Mouse (Mus musculus) forebrain, embryonic 13.5 days (tissue): ENCODE results near the gene Magel2. TPM values are rescaled to one million over a fixed set of nuclear protein-coding genes. Genes with fewer than 3 reads are reported as not detected.

Source experiments
- ATAC-seq: fragments of 200-750 bp; cut with Nextera tagmentation; 2 replicates; pipeline ENCODE4 v1.8.0; 2017
- H3K27ac ChIP-seq: fragments of 300-500 bp; sonication (generic); 2 replicates; pipeline ENCODE4 v1.5.1; 2015; ENCODE audit warnings: inconsistent platforms, mild to moderate bottlenecking, moderate library complexity
- H3K27me3 ChIP-seq: fragments of 300-500 bp; sonication (generic); 2 replicates; pipeline ENCODE4 v1.6.1; 2015; ENCODE audit warnings: mild to moderate bottlenecking, inconsistent platforms
- H3K36me3 ChIP-seq: fragments of 300-500 bp; sonication (generic); 2 replicates; pipeline ENCODE4 v1.6.1; 2015; ENCODE audit warnings: mild to moderate bottlenecking, inconsistent platforms; ENCODE audit not compliant: poor library complexity, severe bottlenecking
- H3K4me1 ChIP-seq: fragments of 300-500 bp; sonication (generic); 2 replicates; pipeline ENCODE4 v1.6.1; 2015; ENCODE audit warnings: inconsistent platforms
- H3K4me2 ChIP-seq: fragments of 300-500 bp; sonication (generic); 2 replicates; pipeline ENCODE4 v1.6.1; 2015; ENCODE audit warnings: inconsistent platforms, mild to moderate bottlenecking, moderate library complexity
- H3K4me3 ChIP-seq: fragments of 300-500 bp; sonication (generic); 2 replicates; pipeline ENCODE4 v1.5.1; 2015; ENCODE audit warnings: mild to moderate bottlenecking, inconsistent platforms
- H3K9ac ChIP-seq: fragments of 300-500 bp; sonication (generic); 2 replicates; pipeline ENCODE4 v1.6.1; 2015; ENCODE audit warnings: mild to moderate bottlenecking, inconsistent platforms
- H3K9me3 ChIP-seq: fragments of 300-500 bp; sonication (generic); replicated peaks from 2 replicates; pipeline ENCODE4 v1.6.1; 2016; ENCODE audit warnings: inconsistent platforms
- WGBS: fragments of 180-500 bp; shearing (Covaris S2); methylation state at CpG from one replicate; pipeline ENCODE4 v1.1.7; 2015; 5-methylcytosine and 5-hydroxymethylcytosine counted together
- polyA plus RNA-seq: library from polyadenylated mRNA; unstranded; fragments of >200 nt; fragmentation: Nextera tagmentation; extraction: Ambion mirVana; gene quantifications from 2 replicates; pipeline ENCODE4 v1.2.1, GENCODE M21; 2015

Magel2 gene
- 16.6 and 22.1 TPM in 2 replicates for polyA plus RNA-seq

DNA sequence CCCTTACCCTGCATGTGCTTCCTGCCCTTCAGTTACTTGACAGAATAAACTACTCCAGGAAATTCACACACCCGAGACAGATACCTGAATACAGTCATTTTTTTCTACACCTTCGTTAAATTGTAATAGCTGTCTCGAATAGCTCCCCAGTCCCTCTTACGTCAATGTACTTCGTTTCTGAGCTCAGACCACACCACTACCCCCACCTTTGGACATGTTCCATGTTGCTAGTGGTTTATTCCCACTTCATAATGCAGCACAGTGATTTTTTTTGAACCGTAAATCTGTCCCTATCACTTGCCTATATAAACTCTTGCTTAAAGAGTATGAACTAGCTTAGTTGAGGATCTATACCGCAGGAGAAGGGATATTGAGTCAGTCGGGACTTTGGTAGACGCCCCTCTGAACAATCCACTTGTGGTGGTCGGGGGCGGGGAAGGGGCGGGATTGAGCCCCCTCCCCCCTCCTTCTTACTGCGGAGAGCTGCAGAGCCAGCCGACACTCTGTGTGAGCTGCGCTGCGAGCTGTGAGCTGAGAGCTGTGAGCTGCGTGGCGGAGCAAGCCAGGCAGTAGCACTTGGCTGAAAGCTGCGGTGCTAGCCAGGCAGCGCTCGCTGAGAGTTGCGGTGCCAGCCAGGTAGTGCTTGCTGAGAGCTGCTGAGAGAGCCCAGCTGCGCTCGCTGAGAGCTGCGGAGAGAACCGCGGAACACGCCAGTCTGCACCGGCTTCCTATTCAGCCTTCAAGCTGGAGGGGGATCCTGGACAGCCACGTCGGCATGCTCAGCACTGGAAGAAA lies at the start of gene Magel2:
Gene Magel2 (plus strand): TSS at position 501 of the 795 bp plus-strand sequence.
- Histone ChIP-seq H3K4me3 (peak within 1 kb of the TSS; percentile 55), H3K9me3 (peaks cover 39% of the 10 kb centered on the region), H3K36me3 (peaks cover 9% of the 10 kb centered on the region; the same call in 1 of the 2 replicates), H3K27me3 (no peaks in the 10 kb centered on the region), H3K9ac (peak within 1 kb of the TSS; percentile 72), H3K4me2 (peak within 1 kb of the TSS; percentile 69), H3K4me1 (0 out of 2 replicates have a peak, but pooled peaks cover 10% of the 10 kb centered on the region), H3K27ac (peak within 1 kb of the TSS; percentile 79)
- peak; percentile 96 for ATAC-seq
- WGBS: 27% methylated on average over 31 of the region's 31 CpGs

DNA sequence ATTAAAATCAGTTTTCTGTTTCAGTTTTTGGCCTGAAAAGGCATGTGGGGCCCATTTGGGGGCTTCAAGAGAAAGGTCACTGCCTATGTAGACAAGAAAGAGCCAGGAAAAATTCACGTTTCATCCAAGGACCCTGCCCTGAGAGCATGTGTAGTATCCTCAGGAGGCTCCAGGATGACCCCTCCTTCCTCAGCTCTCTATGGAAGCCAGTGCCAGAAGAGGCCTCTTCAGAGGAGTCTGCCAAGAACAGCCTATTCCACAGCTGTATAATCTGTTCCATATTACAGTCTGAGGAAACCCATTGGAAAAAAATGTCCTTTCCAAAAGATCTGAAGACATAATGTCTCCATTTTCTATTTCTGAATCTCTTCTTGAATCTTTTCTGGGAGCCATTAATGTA lies 31.4 kb upstream of the Magel2 start:
- peaks cover 10% of the 10 kb centered on the region for H3K9me3 ChIP-seq
- H3K9ac ChIP-seq: no peak overlapping the region
- WGBS: 41% methylated on average over 1 of the region's 1 CpGs
- ATAC-seq: no peak
- peaks cover 11% of the 10 kb centered on the region; the same call in 1 of the 2 replicates for H3K4me1 ChIP-seq
- no peaks in the 10 kb centered on the region for H3K27me3 ChIP-seq
- no peak overlapping the region for H3K27ac ChIP-seq
- H3K4me3 ChIP-seq: no peak overlapping the region
- H3K36me3 ChIP-seq: no peaks in the 10 kb centered on the region
- H3K4me2 ChIP-seq: no peak overlapping the region

DNA sequence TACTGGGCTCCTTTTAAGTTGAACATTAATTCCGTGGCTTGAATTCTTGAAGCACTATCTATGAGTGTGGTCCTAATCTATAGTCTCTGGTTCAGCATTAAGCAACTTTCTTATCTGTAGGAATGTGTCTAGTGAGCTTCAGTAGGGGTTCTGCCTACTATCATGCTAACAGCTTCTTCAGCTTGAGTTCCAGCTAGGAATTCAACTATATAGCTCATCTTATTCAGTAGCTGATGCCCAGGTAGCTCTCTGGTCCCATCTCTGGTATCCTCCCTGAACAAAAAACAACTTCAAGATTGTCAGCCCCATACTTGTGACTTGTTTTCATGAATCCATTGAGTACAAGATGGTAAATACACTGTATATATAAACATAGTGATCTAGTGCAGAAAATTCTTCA lies 30.5 kb upstream of the Magel2 start, which contains the start of gene Ndn:
Gene Ndn (plus strand): TSS at position 301 of the 400 bp plus-strand sequence.
- peaks cover 14% of the 10 kb centered on the region; the same call in 1 of the 2 replicates for H3K4me1 ChIP-seq
- H3K4me3 ChIP-seq: no peak within 1 kb of the TSS
- peaks cover 10% of the 10 kb centered on the region for H3K9me3 ChIP-seq
- H3K4me2 ChIP-seq: no peak within 1 kb of the TSS
- H3K36me3 ChIP-seq: no peaks in the 10 kb centered on the region
- no peak for ATAC-seq
- WGBS: 59% methylated on average over 1 of the region's 1 CpGs
- H3K9ac ChIP-seq: no peak within 1 kb of the TSS
- H3K27me3 ChIP-seq: no peaks in the 10 kb centered on the region
- no peak within 1 kb of the TSS for H3K27ac ChIP-seq

DNA sequence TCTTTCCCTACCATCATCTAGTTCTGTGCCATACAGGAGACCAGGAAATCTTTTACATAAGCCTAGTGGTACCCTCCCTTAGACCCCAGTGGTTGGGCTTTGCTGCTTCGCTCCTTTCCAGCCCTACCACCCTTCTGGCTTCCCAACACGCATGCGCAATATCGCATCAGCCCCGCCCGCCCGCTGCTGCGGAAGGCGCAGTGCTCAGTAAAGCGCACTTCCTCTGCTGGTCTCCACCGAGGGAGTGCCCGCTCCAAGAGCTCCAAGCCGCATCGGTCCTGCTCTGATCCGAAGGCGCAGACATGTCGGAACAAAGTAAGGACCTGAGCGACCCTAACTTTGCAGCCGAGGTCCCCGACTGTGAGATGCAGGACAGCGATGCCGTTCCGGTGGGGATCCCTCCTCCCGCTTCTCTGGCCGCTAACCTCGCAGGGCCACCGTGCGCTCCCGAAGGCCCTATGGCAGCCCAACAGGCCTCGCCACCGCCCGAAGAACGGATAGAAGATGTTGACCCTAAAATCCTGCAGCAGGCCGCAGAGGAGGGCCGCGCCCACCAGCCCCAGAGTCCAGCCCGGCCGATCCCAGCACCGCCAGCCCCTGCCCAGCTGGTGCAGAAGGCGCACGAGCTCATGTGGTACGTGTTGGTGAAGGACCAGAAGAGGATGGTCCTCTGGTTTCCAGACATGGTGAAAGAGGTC lies 28.6 kb upstream of the Magel2 start:
- Histone ChIP-seq H3K9me3 (peaks cover 10% of the 10 kb centered on the region), H3K27me3 (no peaks in the 10 kb centered on the region), H3K4me1 (peaks cover 14% of the 10 kb centered on the region; the same call in 1 of the 2 replicates), H3K27ac (peak overlapping the region; percentile 75), H3K4me3 (peak overlapping the region; percentile 61), H3K36me3 (no peaks in the 10 kb centered on the region), H3K9ac (peak overlapping the region; percentile 81), H3K4me2 (peak overlapping the region; percentile 72)
- ATAC-seq: peak; percentile 98
- 16% methylated on average over 42 of the region's 42 CpGs for WGBS

DNA sequence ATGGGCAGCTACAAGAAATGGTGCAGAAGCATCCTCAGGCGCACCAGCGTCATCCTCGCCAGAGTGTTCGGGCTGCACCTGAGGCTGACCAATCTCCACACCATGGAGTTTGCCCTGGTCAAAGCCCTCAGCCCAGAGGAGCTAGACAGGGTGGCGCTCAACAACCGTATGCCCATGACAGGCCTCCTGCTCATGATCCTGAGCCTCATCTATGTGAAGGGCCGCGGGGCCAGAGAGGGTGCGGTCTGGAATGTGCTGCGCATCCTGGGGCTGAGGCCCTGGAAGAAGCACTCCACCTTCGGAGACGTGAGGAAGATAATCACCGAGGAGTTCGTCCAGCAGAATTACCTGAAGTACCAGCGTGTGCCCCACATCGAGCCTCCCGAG lies 28.0 kb upstream of the Magel2 start:
- H3K27ac ChIP-seq: peak overlapping the region; percentile 75
- H3K4me3 ChIP-seq: peak overlapping the region; percentile 61
- H3K4me2 ChIP-seq: peak overlapping the region; percentile 72
- H3K36me3 ChIP-seq: no peaks in the 10 kb centered on the region
- 35% methylated on average over 17 of the region's 17 CpGs for WGBS
- peak overlapping the region; percentile 81 for H3K9ac ChIP-seq
- H3K9me3 ChIP-seq: peaks cover 10% of the 10 kb centered on the region
- peaks cover 14% of the 10 kb centered on the region; the same call in 1 of the 2 replicates for H3K4me1 ChIP-seq
- no peaks in the 10 kb centered on the region for H3K27me3 ChIP-seq
- ATAC-seq: peak; percentile 42

DNA sequence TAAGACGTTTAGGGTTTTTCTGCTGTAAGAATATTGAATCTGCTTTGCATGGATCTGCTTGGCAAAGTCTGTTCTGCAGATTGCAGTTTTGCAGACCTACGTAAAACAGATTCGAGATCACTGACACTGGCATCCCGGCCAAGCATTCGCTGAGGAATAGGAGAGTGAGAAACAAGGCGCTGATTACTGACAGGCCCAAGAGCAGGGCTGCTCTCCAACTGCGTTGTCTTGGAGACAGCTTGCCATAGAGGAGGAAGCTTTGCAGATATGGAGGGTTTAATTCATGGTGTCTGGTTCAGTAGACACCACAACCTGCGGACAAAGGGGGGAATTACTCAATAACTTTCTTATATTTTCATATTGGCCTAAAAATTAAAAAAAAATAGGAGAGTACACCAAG lies 25.5 kb upstream of the Magel2 start:
- 49% methylated on average over 8 of the region's 8 CpGs for WGBS
- Histone ChIP-seq H3K9me3 (peaks cover 10% of the 10 kb centered on the region), H3K4me1 (peaks cover 14% of the 10 kb centered on the region; the same call in 1 of the 2 replicates), H3K9ac (no peak overlapping the region), H3K4me2 (0 out of 2 replicates have a peak overlapping the region, but pooled peaks have one; percentile 22), H3K27me3 (no peaks in the 10 kb centered on the region), H3K27ac (no peak overlapping the region), H3K36me3 (no peaks in the 10 kb centered on the region), H3K4me3 (no peak overlapping the region)
- ATAC-seq: no peak

DNA sequence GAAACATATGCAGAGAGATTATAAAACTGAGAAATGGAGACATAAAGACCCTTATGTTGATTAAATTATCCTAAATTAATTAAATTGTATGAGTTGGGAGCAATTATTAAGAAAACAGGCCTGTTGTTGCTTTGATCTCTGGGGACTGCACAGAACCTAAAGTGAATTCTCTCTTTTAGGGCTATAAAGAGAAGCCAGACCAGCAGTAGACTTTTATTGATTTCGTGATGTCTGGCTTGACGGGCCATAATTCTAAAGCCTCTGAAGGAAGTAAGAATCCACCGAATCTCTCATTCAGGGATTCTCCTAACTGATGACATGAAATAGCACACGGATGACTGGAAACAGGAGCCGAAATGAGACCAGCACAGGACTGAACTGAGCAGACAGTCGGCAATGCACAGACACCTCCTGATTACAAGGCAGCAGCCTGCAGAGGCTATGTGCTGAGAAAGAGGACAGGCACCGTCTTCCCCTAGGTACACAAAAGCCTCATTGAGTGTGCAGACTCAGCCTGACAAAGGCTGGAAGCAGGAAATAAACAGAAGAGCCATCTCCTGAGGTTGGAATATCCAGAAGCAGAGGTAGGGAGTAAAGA lies 11.7 kb upstream of the Magel2 start:
- H3K4me1 ChIP-seq: no peaks in the 10 kb centered on the region
- H3K9me3 ChIP-seq: no peaks in the 10 kb centered on the region
- 64% methylated on average over 7 of the region's 7 CpGs for WGBS
- ATAC-seq: peak; percentile 55; the same call in 1 of the 2 replicates
- no peak overlapping the region for H3K4me3 ChIP-seq
- no peaks in the 10 kb centered on the region for H3K27me3 ChIP-seq
- H3K36me3 ChIP-seq: no peaks in the 10 kb centered on the region
- H3K27ac ChIP-seq: peak overlapping the region; percentile 68
- H3K4me2 ChIP-seq: no peak overlapping the region
- peak overlapping the region; percentile 5; the same call in 1 of the 2 replicates for H3K9ac ChIP-seq

DNA sequence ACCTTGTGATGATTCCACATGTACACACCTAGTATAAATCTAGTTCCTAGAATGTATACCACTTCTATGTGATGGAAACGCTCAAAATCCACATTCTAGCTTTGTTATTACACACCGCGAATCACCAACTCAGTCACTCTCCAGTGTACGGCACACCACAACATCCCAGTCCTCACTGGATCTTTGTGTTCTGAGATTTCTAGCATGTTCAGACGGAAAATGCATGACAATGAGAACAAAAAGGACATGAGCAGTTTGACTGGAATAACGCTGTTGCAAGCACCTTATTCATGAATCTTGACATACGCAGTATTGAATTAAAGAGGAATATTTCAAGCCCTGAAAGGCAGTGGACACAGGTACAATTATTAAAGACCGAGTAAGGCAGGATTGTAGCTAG lies 10.1 kb upstream of the Magel2 start:
- WGBS: 66% methylated on average over 8 of the region's 8 CpGs
- Histone ChIP-seq H3K9ac (no peak overlapping the region), H3K36me3 (no peaks in the 10 kb centered on the region), H3K4me3 (no peak overlapping the region), H3K27ac (peak overlapping the region; percentile 49), H3K27me3 (no peaks in the 10 kb centered on the region), H3K4me2 (no peak overlapping the region), H3K9me3 (no peaks in the 10 kb centered on the region), H3K4me1 (no peaks in the 10 kb centered on the region)
- no peak for ATAC-seq

DNA sequence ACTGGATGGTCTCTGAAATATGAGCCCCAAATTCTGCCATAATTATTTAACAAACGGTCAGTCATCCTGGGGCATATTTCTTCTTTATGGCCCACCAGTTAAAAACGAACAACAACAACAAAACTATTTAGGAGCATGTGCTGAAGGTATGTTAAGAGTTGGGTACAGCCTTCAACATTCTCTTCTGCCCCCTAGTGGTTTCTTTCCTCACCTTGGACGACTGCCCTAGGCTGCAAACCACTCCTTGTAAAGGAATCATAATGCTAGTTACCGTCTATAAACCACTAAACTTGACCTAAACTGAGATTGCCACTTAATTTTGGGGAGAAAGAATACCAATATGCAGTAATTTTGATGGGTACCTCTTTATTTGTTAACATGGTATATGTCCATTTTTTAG lies 1.2 kb upstream of the Magel2 start:
- no peaks in the 10 kb centered on the region for H3K27me3 ChIP-seq
- WGBS: 35% methylated on average over 4 of the region's 4 CpGs
- no peak overlapping the region for H3K4me3 ChIP-seq
- peaks cover 35% of the 10 kb centered on the region for H3K9me3 ChIP-seq
- no peak for ATAC-seq
- H3K27ac ChIP-seq: no peak overlapping the region
- H3K4me1 ChIP-seq: 0 out of 2 replicates have a peak, but pooled peaks cover 10% of the 10 kb centered on the region
- no peak overlapping the region for H3K9ac ChIP-seq
- H3K4me2 ChIP-seq: no peak overlapping the region
- peaks cover 9% of the 10 kb centered on the region; the same call in 1 of the 2 replicates for H3K36me3 ChIP-seq

DNA sequence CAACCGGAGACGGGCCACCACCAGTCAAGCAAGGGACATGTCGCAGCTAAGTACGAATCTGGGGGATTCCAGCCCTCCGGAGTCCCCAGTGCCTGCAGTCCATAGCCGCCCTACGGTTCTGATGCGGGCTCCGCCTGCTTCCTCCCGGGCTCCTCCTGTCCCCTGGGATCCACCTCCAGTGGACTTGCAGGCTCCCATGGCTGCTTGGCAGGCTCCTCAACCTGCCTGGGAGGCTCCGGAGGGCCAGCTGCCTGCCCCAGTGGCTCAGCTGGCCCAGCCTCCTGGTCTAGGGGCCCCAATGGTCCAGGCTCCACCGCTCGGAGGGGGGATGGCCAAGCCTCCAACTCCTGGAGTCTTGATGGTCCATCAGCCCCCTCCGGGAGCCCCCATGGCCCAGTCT lies 503 bp downstream of the Magel2 start:
- peak; percentile 52 for ATAC-seq
- 33% methylated on average over 14 of the region's 14 CpGs for WGBS
- H3K36me3 ChIP-seq: peaks cover 9% of the 10 kb centered on the region; the same call in 1 of the 2 replicates

DNA sequence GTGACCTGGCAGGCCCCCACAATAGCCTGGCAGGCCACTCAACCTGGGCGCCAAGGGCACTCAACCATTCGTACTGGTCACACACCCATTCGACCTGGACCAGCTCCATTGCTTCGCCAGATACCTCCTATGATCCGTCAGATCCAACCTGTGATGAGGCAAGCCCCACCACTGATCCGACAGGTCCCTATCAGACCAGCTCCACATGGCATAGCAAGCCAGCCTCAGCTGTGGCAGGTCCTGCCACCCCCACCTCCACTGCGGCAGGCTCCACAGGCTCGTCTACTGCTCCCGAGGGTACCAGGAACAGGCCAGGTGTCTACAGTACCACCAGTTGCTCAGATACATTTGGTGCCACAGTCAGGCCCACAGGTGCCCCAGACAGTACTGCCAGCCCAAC lies 1.7 kb downstream of the Magel2 start:
- peak overlapping the region; percentile 55 for H3K4me3 ChIP-seq
- H3K9me3 ChIP-seq: peaks cover 39% of the 10 kb centered on the region
- WGBS: 90% methylated on average over 9 of the region's 9 CpGs
- H3K27me3 ChIP-seq: no peaks in the 10 kb centered on the region
- H3K36me3 ChIP-seq: peaks cover 9% of the 10 kb centered on the region; the same call in 1 of the 2 replicates
- no peak overlapping the region for H3K27ac ChIP-seq
- peak overlapping the region; percentile 72 for H3K9ac ChIP-seq
- ATAC-seq: no peak
- H3K4me1 ChIP-seq: 0 out of 2 replicates have a peak, but pooled peaks cover 10% of the 10 kb centered on the region
- peak overlapping the region; percentile 69 for H3K4me2 ChIP-seq

More for the DNA sequence above, 503 bp downstream of the Magel2 start:
- Histone ChIP-seq H3K4me3 (peak overlapping the region; percentile 55), H3K4me1 (0 out of 2 replicates have a peak, but pooled peaks cover 10% of the 10 kb centered on the region), H3K9ac (peak overlapping the region; percentile 72), H3K9me3 (peaks cover 39% of the 10 kb centered on the region), H3K4me2 (peak overlapping the region; percentile 69), H3K27ac (peak overlapping the region; percentile 79), H3K27me3 (no peaks in the 10 kb centered on the region)
